Comparison of ENCODE assay signal across 14 mouse cellular contexts in the genomic region with DNA sequence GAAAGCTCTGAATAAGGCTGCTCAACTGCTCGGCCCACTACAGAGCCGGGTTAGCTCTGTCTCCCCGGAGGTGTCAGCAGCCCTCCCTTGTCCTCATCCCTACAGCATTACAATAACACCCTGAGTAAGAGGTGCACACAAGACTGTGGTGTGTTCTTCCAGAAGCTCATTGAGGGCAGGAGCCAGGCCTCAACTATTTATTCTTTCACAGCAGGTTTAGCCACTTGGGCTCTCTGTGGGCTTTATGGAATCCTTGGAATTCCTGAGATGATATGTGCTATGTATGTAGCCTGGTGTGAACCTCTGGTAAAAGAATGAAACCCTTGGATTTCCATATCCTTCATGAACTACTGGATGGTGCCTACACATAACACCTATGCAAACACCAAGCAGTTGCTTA. TPM values are rescaled to one million over a fixed set of nuclear protein-coding genes. Genes with fewer than 3 reads are reported as not detected.
DNase-seq lines count a peak whose midpoint lies in the region.
"Had no signal": no experiment of that assay in that cellular context is flagged by ENCODE, and none has a peak within 500 bp of the region (broad histone marks: within the 10 kb centered on the region; RNA-seq: fewer than 3 reads in every experiment).

No protein-coding gene starts in this region.

- DNase-seq in 3T3-L1 (ENCODE audit: low read depth, low spot score): peak; percentile 51
- peak; percentile 11 for DNase-seq in Muller cell, postnatal 12 days (ENCODE audit: inconsistent ontology term)
- peak; percentile 27 for DNase-seq in R1 (ENCODE audit: low read depth, low spot score)
- DNase-seq in lung, postnatal 36 days: no peak
- DNase-seq in gastrocnemius, adult 8-10 months (ENCODE audit: low spot score in 2 of 2): no peak
- DNase-seq: adrenal gland, adult 2 months; adrenal gland, postnatal 10 days; adrenal gland, postnatal 25 days; B cell, adult 2 months; cerebellum, adult 11 months; cerebellum, adult 8-10 months; cerebellum, adult 9-11 months; cerebellum, postnatal 14 days; embryo, embryonic 11 days had no signal

RNA-seq across cellular contexts. Expression of a gene that starts 28.5 kb away (rescaled TPM):
- total RNA-seq in gastrocnemius, adult 8-10 months (2022): 10 to 100 TPM; 13.9 to 16.2 (median 14.8) TPM

RNA-seq across cellular contexts. Expression of a gene that starts 49.8 kb away (rescaled TPM):
- total RNA-seq in gastrocnemius, adult 8-10 months (2022): 10 to 100 TPM; 13.8 to 25.5 (median 22.0) TPM

Comparison
In these comparisons a context has a peak if more than half of its experiments do, and no peak if none do; other contexts are left out.
1. DNase-seq: peak in 3T3-L1 (single experiment), Muller cell, postnatal 12 days (single experiment) and R1 (single experiment); none in lung, postnatal 36 days (single experiment) and gastrocnemius, adult 8-10 months (0 of 2).